Mouse (Mus musculus) heart, postnatal 0 days (tissue): ENCODE measurements around the gene Cers6. TPM values are rescaled to one million over a fixed set of nuclear protein-coding genes. Genes with fewer than 3 reads are reported as not detected.

ENCODE experiments used
- ATAC-seq: fragments of 200-750 bp; cut with Nextera tagmentation; 2 replicates; pipeline ENCODE4 v1.8.0; 2017; ENCODE audit warnings: low read depth, moderate number of reproducible peaks, moderate library complexity; ENCODE audit not compliant: insufficient read depth
- DNase-seq: peaks from one replicate; pipeline ENCODE4 v3.0.0-alpha.2; 2016; ENCODE audit warnings: low spot score
- H3K27ac ChIP-seq: fragments of 300-500 bp; sonication (generic); 2 replicates; pipeline ENCODE4 v1.5.1; 2014; ENCODE audit warnings: low read depth, mild to moderate bottlenecking
- H3K27me3 ChIP-seq: fragments of 300-500 bp; sonication (generic); 2 replicates; pipeline ENCODE4 v1.6.1; 2014; ENCODE audit warnings: low read length, mixed read lengths; ENCODE audit not compliant: control insufficient read depth, insufficient read depth
- H3K36me3 ChIP-seq: fragments of 300-500 bp; sonication (generic); replicated peaks from 2 replicates; pipeline ENCODE4 v1.6.1; 2014; ENCODE audit warnings: low read length, mixed read lengths; ENCODE audit not compliant: control insufficient read depth, insufficient read depth
- H3K4me1 ChIP-seq: fragments of 300-500 bp; sonication (generic); 2 replicates; pipeline ENCODE4 v1.6.1; 2014; ENCODE audit warnings: antibody characterized with exemption; ENCODE audit not compliant: control insufficient read depth, insufficient read depth
- H3K4me2 ChIP-seq: fragments of 300-500 bp; sonication (generic); 2 replicates; pipeline ENCODE4 v1.6.1; 2014; ENCODE audit warnings: low read depth, mild to moderate bottlenecking, low read length, moderate library complexity
- H3K4me3 ChIP-seq: fragments of 300-500 bp; sonication (generic); 2 replicates; pipeline ENCODE4 v1.5.1; 2014; ENCODE audit warnings: low read depth, low read length
- H3K9ac ChIP-seq: fragments of 300-500 bp; sonication (generic); replicated peaks from 2 replicates; pipeline ENCODE4 v1.6.1; 2014; ENCODE audit warnings: low read depth, low read length, mixed read lengths
- H3K9me3 ChIP-seq: fragments of 300-500 bp; sonication (generic); replicated peaks from 2 replicates; pipeline ENCODE4 v1.6.1; 2016; ENCODE audit warnings: low read length; ENCODE audit not compliant: control insufficient read depth
- CTCF ChIP-seq: IDR thresholded peaks from 2 replicates; pipeline ENCODE4 v1.5.1; 2016; ENCODE audit warnings: antibody characterized with exemption, control low read depth, low read depth
- EP300 ChIP-seq: IDR thresholded peaks from 2 replicates; pipeline ENCODE4 v1.6.1; 2016; ENCODE audit warnings: antibody characterized with exemption, low read depth
- WGBS: fragments of 180-500 bp; shearing (Covaris S2); extraction: QIAGEN DNeasy Blood & Tissue Kit; methylation state at CpG from one replicate; pipeline ENCODE4 v1.1.7; 2014; 5-methylcytosine and 5-hydroxymethylcytosine counted together
- polyA plus RNA-seq: library from polyadenylated mRNA; unstranded; fragments of >200 nt; fragmentation: Nextera tagmentation; extraction: Ambion mirVana; gene quantifications from 2 replicates; pipeline ENCODE4 v1.2.1, GENCODE M21; 2015
- total RNA-seq: library from RNA; depleted of rRNA; stranded (reverse); fragments of >200 nt; gene quantifications from 2 replicates; pipeline ENCODE4 v1.2.3, GENCODE M21; 2014; ENCODE audit warnings: low replicate concordance

Cers6 gene
- total and polyA plus RNA-seq, 2 experiments from 2014 or later: 8.5 to 36.0 TPM

DNA sequence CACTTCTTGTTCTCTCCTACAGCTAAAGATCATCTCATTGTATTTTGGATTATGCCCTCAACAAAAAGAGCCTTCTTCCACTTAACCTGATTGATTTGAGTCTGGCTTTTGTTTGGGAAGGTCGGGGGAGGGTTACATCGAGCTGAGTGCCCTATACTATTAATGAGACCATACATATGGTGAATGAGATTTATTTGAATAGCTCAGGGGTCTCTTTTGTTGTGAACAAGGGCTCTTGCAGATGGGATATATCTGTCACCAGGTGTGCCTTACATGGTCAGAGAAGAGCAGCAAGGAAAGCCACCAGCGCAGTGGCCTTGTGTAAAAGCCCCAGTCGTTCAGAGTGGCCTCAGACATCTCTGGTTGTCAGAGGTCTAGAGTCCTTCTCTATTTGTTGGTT lies 174.2 kb downstream of the Cers6 start:
- 64% methylated on average over 4 of the region's 4 CpGs for WGBS
- Histone ChIP-seq H3K36me3 (no peaks in the 10 kb centered on the region), H3K9ac (no peak overlapping the region), H3K4me3 (no peak overlapping the region), H3K27ac (no peak overlapping the region), H3K4me1 (no peaks in the 10 kb centered on the region), H3K9me3 (no peaks in the 10 kb centered on the region), H3K4me2 (no peak overlapping the region), H3K27me3 (no peaks in the 10 kb centered on the region)
- TF ChIP-seq CTCF: no peak
- TF ChIP-seq EP300: no peak
- no peak for ATAC-seq
- DNase-seq: no peak

DNA sequence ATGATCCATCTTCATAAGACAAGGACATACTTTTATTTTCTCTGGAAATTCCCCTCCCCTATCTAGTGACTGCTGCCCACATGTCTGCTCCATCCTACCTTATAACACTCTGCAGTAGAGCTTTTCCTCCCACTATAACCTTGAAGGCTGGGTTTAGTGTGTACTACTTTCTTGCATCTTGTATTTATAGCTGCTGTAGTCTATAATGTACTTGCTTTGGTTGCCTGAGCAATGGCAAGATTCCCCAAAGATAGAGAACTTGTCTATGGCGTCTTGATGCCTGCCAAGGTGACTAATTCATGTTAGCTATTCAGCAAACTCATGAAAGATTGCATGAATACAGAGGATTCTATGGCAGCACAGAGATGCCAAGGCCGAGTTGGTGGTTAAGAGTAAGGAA lies 176.1 kb downstream of the Cers6 start:
- TF ChIP-seq CTCF (no peak), EP300 (no peak)
- H3K36me3 ChIP-seq: no peaks in the 10 kb centered on the region
- no peak for DNase-seq
- ATAC-seq: no peak
- no peaks in the 10 kb centered on the region for H3K9me3 ChIP-seq
- no peaks in the 10 kb centered on the region for H3K27me3 ChIP-seq
- H3K4me1 ChIP-seq: no peaks in the 10 kb centered on the region
- H3K4me3 ChIP-seq: no peak overlapping the region
- H3K9ac ChIP-seq: no peak overlapping the region
- H3K27ac ChIP-seq: no peak overlapping the region
- H3K4me2 ChIP-seq: no peak overlapping the region
- WGBS: 74% methylated on average over 2 of the region's 2 CpGs

DNA sequence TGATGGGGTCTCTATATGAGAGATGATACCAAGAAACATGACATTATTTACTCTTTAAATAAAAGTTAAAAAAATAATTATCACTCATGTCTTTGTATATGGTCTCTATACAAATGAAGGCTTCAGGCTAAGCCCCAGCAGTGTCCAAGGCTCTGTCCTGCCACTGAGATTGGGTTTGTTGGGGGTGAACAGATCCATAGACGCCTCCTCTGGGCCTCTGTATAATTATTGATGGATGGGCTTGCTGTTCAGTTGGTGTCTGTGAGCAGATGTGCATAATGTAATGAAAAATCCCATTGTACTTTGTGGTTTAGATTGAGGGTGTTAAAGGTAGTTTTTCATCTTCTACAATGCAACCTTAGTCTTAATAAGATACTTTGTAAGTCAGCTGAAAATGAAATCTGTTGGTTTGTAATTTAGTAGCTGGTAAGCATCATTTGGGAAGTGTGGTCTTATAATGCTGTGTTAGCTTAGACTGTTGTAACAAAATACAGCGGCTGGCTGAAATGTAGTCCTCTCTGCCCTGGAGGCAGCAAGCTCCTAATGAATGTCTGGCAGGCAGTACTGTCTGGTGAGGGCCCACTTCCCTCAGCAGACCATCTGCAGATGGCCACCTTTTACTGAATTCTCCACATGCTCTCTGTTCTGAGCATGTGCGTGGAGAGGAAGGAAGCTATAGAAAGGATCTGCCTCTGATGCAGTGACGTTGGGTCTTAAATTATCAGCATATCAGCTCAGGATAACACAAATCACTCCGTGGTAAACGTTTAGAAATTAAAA lies 181.3 kb downstream of the Cers6 start:
- ATAC-seq: no peak
- Histone ChIP-seq H3K9ac (no peak overlapping the region), H3K4me1 (no peaks in the 10 kb centered on the region), H3K27ac (no peak overlapping the region), H3K27me3 (no peaks in the 10 kb centered on the region), H3K9me3 (no peaks in the 10 kb centered on the region), H3K4me2 (no peak overlapping the region), H3K36me3 (no peaks in the 10 kb centered on the region), H3K4me3 (no peak overlapping the region)
- 69% methylated on average over 6 of the region's 6 CpGs for WGBS
- DNase-seq: no peak
- no peak for TF ChIP-seq EP300
- no peak for TF ChIP-seq CTCF

DNA sequence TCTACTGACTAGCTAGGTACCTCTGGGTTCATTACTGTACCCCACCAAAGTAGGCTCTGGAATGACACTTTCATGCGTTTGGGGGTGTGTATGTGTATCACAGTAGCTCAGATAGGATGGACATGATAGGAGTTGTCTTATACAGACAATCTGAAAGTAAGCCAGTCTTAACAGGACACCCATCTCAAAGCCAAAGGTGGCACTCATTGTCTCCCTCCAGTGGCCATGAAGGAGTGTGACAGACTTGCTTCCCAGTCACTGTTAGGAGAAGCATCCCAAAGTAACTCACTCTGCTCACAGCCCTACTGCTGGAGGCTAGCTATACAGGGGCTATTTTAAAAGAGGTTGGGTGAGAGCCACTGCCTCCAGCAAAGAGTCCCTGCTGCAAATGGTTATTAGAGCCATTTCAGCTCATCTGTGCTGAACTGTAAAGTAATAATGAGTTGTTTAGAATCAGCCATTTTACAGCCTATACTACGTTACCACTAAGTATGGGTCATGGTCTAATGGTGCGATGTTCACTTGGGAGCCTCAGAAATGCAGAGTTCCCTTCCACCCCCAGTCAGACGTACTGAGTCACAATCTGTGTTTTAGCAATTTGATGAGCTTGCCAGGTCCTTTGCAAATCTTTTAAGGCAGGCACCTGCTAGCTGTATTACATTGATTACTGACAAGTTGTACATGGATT lies 182.3 kb downstream of the Cers6 start:
- H3K27ac ChIP-seq: no peak overlapping the region
- DNase-seq: peak; percentile 49
- no peaks in the 10 kb centered on the region for H3K4me1 ChIP-seq
- 0 out of 2 replicates have a peak, but pooled peaks have one; percentile 20 for ATAC-seq
- WGBS: 78% methylated on average over 4 of the region's 4 CpGs
- H3K9ac ChIP-seq: no peak overlapping the region
- H3K9me3 ChIP-seq: no peaks in the 10 kb centered on the region
- no peaks in the 10 kb centered on the region for H3K27me3 ChIP-seq
- H3K4me3 ChIP-seq: no peak overlapping the region
- no peak overlapping the region for H3K4me2 ChIP-seq
- H3K36me3 ChIP-seq: no peaks in the 10 kb centered on the region
- TF ChIP-seq EP300: no peak
- peak; percentile 88 for TF ChIP-seq CTCF

DNA sequence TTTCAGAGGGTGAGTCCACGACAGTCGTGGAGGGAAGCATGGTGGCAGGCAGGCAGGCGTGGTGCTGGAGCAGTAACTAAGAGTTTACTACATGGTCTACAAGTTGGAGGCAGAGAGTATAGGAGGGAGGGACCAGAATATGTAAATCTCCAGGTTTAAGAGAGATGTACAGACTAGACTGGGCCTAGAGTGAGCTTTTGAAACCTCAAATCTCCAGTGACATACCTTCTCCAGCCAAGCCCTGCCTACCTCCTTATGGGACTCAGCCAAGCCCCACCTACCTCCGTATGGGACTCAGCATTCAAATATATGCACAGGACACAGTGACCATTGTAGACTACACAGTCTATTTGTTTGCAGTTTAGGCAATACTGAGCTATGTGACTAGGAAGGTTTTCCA lies 184.7 kb downstream of the Cers6 start:
- no peaks in the 10 kb centered on the region for H3K36me3 ChIP-seq
- TF ChIP-seq CTCF (no peak), EP300 (no peak)

More for the DNA sequence above, 184.7 kb downstream of the Cers6 start:
- DNase-seq: no peak
- Histone ChIP-seq H3K4me1 (no peaks in the 10 kb centered on the region), H3K4me3 (no peak overlapping the region), H3K4me2 (no peak overlapping the region), H3K9me3 (no peaks in the 10 kb centered on the region), H3K27me3 (no peaks in the 10 kb centered on the region), H3K9ac (no peak overlapping the region), H3K27ac (no peak overlapping the region)
- WGBS: 81% methylated on average over 4 of the region's 4 CpGs
- ATAC-seq: no peak
